ENCODE assay signal across 8 mouse cellular contexts in genomic region chr15:103284647-103285046, GRCm38 (mm10). TPM values are rescaled to one million over a fixed set of nuclear protein-coding genes. Genes with fewer than 3 reads are reported as not detected.
DNase-seq lines count a peak whose midpoint lies in the region; ATAC-seq and TF ChIP-seq lines count a peak whose summit lies in the region.

No protein-coding gene starts in this region.

- WGBS in cerebellum, adult 2 months = 50% methylated on average over 2 of the region's 2 CpGs
- WGBS in kidney, postnatal 0 days = 8% methylated on average over 2 of the region's 2 CpGs
- 51% methylated on average over 2 of the region's 2 CpGs for WGBS in forebrain, embryonic 14.5 days
- WGBS in midbrain, embryonic 13.5 days = 52% methylated on average over 2 of the region's 2 CpGs
- WGBS in intestine, embryonic 16.5 days = 34% methylated on average over 2 of the region's 2 CpGs

- H3K27ac ChIP-seq in cerebellum, adult 2 months (ENCODE audit: insufficient read depth, low read length) = no peak overlapping the region
- no peak overlapping the region for H3K27ac ChIP-seq in kidney, postnatal 0 days
- peak overlapping the region; percentile 81; the same call in 1 of the 2 replicates for H3K27ac ChIP-seq in forebrain, embryonic 14.5 days (ENCODE audit: low read depth, low read length)
- H3K27ac ChIP-seq in midbrain, embryonic 13.5 days = peak overlapping the region; percentile 67; the same call in 1 of the 2 replicates
- no peak overlapping the region for H3K27ac ChIP-seq in intestine, embryonic 16.5 days (ENCODE audit: low read length)

- ATAC-seq in kidney, postnatal 0 days (replicated peaks; ENCODE audit: low FRiP score, low read depth) = no peak
- ATAC-seq in forebrain, embryonic 14.5 days = 0 out of 2 replicates have a peak, but pooled peaks have one; percentile 32
- no peak for ATAC-seq in midbrain, embryonic 13.5 days
- no peak for ATAC-seq in intestine, embryonic 16.5 days

- DNase-seq in cerebellum, postnatal 10 days = peak; percentile 40 to 49
- DNase-seq in cerebellum, adult 2 months = no peak
- DNase-seq in kidney, postnatal 0 days (ENCODE audit: low spot score) = peak; percentile 61
- DNase-seq in kidney, adult 18-20 months = no peak
- no peak for DNase-seq in forebrain, embryonic 14.5 days (ENCODE audit: low spot score)
- DNase-seq in embryo, embryonic 10.5 days (ENCODE audit: low spot score) = no peak

- no peak overlapping the region for H3K4me3 ChIP-seq in cerebellum, adult 2 months (replicated peaks; ENCODE audit: insufficient read depth, low read depth, low read length)
- no peak overlapping the region for H3K4me3 ChIP-seq in kidney, postnatal 0 days (replicated peaks; ENCODE audit: low read depth, low read length)
- no peak overlapping the region for H3K4me3 ChIP-seq in forebrain, embryonic 14.5 days (ENCODE audit: low read depth, low read length)
- H3K4me3 ChIP-seq in midbrain, embryonic 13.5 days (replicated peaks) = no peak overlapping the region
- H3K4me3 ChIP-seq in intestine, embryonic 16.5 days (ENCODE audit: low read length) = no peak overlapping the region

- no peak for TF ChIP-seq POLR2A in cerebellum, adult 2 months (IDR thresholded peaks at IDR 0.05; ENCODE audit: borderline replicate concordance, insufficient read depth, low read length)

- H3K27me3 ChIP-seq in cerebellum, adult 2 months (ENCODE audit: control insufficient read depth, insufficient read depth, low read length) = no peaks in the 10 kb centered on the region
- H3K27me3 ChIP-seq in kidney, postnatal 0 days (ENCODE audit: insufficient read depth, low read length) = no peaks in the 10 kb centered on the region
- no peaks in the 10 kb centered on the region for H3K27me3 ChIP-seq in forebrain, embryonic 14.5 days (replicated peaks; ENCODE audit: control insufficient read depth, insufficient read depth, low read length)
- H3K27me3 ChIP-seq in midbrain, embryonic 13.5 days = no peaks in the 10 kb centered on the region
- no peaks in the 10 kb centered on the region for H3K27me3 ChIP-seq in intestine, embryonic 16.5 days (replicated peaks; ENCODE audit: control insufficient read depth, insufficient read depth, low read length)

- no peak overlapping the region for H3K4me2 ChIP-seq in kidney, postnatal 0 days (ENCODE audit: low read length)
- H3K4me2 ChIP-seq in forebrain, embryonic 14.5 days (ENCODE audit: low read length) = no peak overlapping the region
- H3K4me2 ChIP-seq in midbrain, embryonic 13.5 days (replicated peaks) = no peak overlapping the region
- no peak overlapping the region for H3K4me2 ChIP-seq in intestine, embryonic 16.5 days (ENCODE audit: low read depth, low read length)

- TF ChIP-seq CTCF in cerebellum, adult 2 months (IDR thresholded peaks at IDR 0.05; ENCODE audit: borderline replicate concordance, insufficient read depth, low read depth, low read length) = no peak
- peak; percentile 55; the same call in 1 of the 2 replicates for TF ChIP-seq CTCF in kidney, postnatal 0 days (IDR thresholded peaks at IDR 0.05; ENCODE audit: low read depth)

- no peaks in the 10 kb centered on the region for H3K9me3 ChIP-seq in kidney, postnatal 0 days (replicated peaks; ENCODE audit: low read length)
- H3K9me3 ChIP-seq in forebrain, embryonic 14.5 days (replicated peaks; ENCODE audit: control insufficient read depth, low read length) = no peaks in the 10 kb centered on the region
- no peaks in the 10 kb centered on the region for H3K9me3 ChIP-seq in midbrain, embryonic 13.5 days
- H3K9me3 ChIP-seq in intestine, embryonic 16.5 days (ENCODE audit: control insufficient read depth, low read length) = no peaks in the 10 kb centered on the region

- H3K36me3 ChIP-seq in kidney, postnatal 0 days (ENCODE audit: insufficient read depth, low read length) = no peaks in the 10 kb centered on the region
- H3K36me3 ChIP-seq in forebrain, embryonic 14.5 days (ENCODE audit: control insufficient read depth, insufficient read depth, low read length) = peaks cover 7% of the 10 kb centered on the region; the same call in 1 of the 2 replicates
- 0 out of 2 replicates have a peak, but pooled peaks cover 13% of the 10 kb centered on the region for H3K36me3 ChIP-seq in midbrain, embryonic 13.5 days
- H3K36me3 ChIP-seq in intestine, embryonic 16.5 days (ENCODE audit: control insufficient read depth, insufficient read depth, low read length) = no peaks in the 10 kb centered on the region; the same call in 1 of the 2 replicates

- H3K9ac ChIP-seq in kidney, postnatal 0 days (ENCODE audit: low read depth, low read length) = no peak overlapping the region
- peak overlapping the region; percentile 3; the same call in 1 of the 2 replicates for H3K9ac ChIP-seq in forebrain, embryonic 14.5 days (ENCODE audit: low read length)
- 0 out of 2 replicates have a peak overlapping the region, but pooled peaks have one; percentile 12 for H3K9ac ChIP-seq in midbrain, embryonic 13.5 days (replicated peaks)
- no peak overlapping the region for H3K9ac ChIP-seq in intestine, embryonic 16.5 days (ENCODE audit: low read depth, low read length)

- H3K4me1 ChIP-seq in cerebellum, adult 2 months (ENCODE audit: control insufficient read depth, insufficient read depth, low read length) = peaks cover 6% of the 10 kb centered on the region; the same call in 1 of the 2 replicates
- 0 out of 2 replicates have a peak, but pooled peaks cover 6% of the 10 kb centered on the region for H3K4me1 ChIP-seq in kidney, postnatal 0 days (replicated peaks; ENCODE audit: insufficient read depth, low read length)
- H3K4me1 ChIP-seq in forebrain, embryonic 14.5 days (ENCODE audit: control insufficient read depth, insufficient read depth, low read length) = peaks cover 14% of the 10 kb centered on the region
- H3K4me1 ChIP-seq in midbrain, embryonic 13.5 days (replicated peaks) = peaks cover 20% of the 10 kb centered on the region
- H3K4me1 ChIP-seq in intestine, embryonic 16.5 days (ENCODE audit: control insufficient read depth, insufficient read depth, low read length) = peaks cover 12% of the 10 kb centered on the region; the same call in 1 of the 2 replicates

RNA-seq across cellular contexts. Expression of gene Copz1, which starts 12.1 kb away (rescaled TPM):
- polyA plus RNA-seq in cerebellum, adult 2 months (2012; rRNA removed) = 110 and 117 TPM in 2 replicates
- polyA plus RNA-seq in kidney, postnatal 0 days (2015; fragmentation: Nextera tagmentation; extraction: Ambion mirVana) = 237 and 263 TPM in 2 replicates
- polyA plus RNA-seq in forebrain, embryonic 14.5 days (2014; fragmentation: Nextera tagmentation; extraction: Ambion mirVana) = 261 and 271 TPM in 2 replicates
- 218 and 221 TPM in 2 replicates for polyA plus RNA-seq in midbrain, embryonic 13.5 days (2015; fragmentation: Nextera tagmentation; extraction: Ambion mirVana)
- 297 and 298 TPM in 2 replicates for polyA plus RNA-seq in intestine, embryonic 16.5 days (2015; fragmentation: Nextera tagmentation; extraction: Ambion mirVana)

RNA-seq across cellular contexts. Expression of gene Gpr84, which starts 25.8 kb away (rescaled TPM):
- 0.43 and 0.62 TPM in 2 replicates for polyA plus RNA-seq in cerebellum, adult 2 months (2012; rRNA removed)
- 0.47 and 0.65 TPM in 2 replicates for polyA plus RNA-seq in kidney, postnatal 0 days (2015; fragmentation: Nextera tagmentation; extraction: Ambion mirVana)
- 0.39 and 0.47 TPM in 2 replicates for polyA plus RNA-seq in forebrain, embryonic 14.5 days (2014; fragmentation: Nextera tagmentation; extraction: Ambion mirVana)
- 0.18 and 0.94 TPM in 2 replicates for polyA plus RNA-seq in midbrain, embryonic 13.5 days (2015; fragmentation: Nextera tagmentation; extraction: Ambion mirVana)
- 0.09 and 0.20 TPM in 2 replicates for polyA plus RNA-seq in intestine, embryonic 16.5 days (2015; fragmentation: Nextera tagmentation; extraction: Ambion mirVana)

RNA-seq across cellular contexts. Expression of gene Nfe2, which starts 26.4 kb away (rescaled TPM):
- 0.28 and 0.57 TPM in 2 replicates for polyA plus RNA-seq in cerebellum, adult 2 months (2012; rRNA removed)
- polyA plus RNA-seq in kidney, postnatal 0 days (2015; fragmentation: Nextera tagmentation; extraction: Ambion mirVana) = 1.9 and 2.8 TPM in 2 replicates
- 0.42 and 1.1 TPM in 2 replicates for polyA plus RNA-seq in forebrain, embryonic 14.5 days (2014; fragmentation: Nextera tagmentation; extraction: Ambion mirVana)
- 0.75 and 0.82 TPM in 2 replicates for polyA plus RNA-seq in midbrain, embryonic 13.5 days (2015; fragmentation: Nextera tagmentation; extraction: Ambion mirVana)
- 3.4 and 5.2 TPM in 2 replicates for polyA plus RNA-seq in intestine, embryonic 16.5 days (2015; fragmentation: Nextera tagmentation; extraction: Ambion mirVana)

RNA-seq across cellular contexts. Expression of gene Hnrnpa1, which starts 44.4 kb away (rescaled TPM):
- 318 and 320 TPM in 2 replicates for polyA plus RNA-seq in cerebellum, adult 2 months (2012; rRNA removed)
- polyA plus RNA-seq in kidney, postnatal 0 days (2015; fragmentation: Nextera tagmentation; extraction: Ambion mirVana) = 705 and 720 TPM in 2 replicates
- polyA plus RNA-seq in forebrain, embryonic 14.5 days (2014; fragmentation: Nextera tagmentation; extraction: Ambion mirVana) = 790 and 857 TPM in 2 replicates
- polyA plus RNA-seq in midbrain, embryonic 13.5 days (2015; fragmentation: Nextera tagmentation; extraction: Ambion mirVana) = 1,022 and 1,113 TPM in 2 replicates
- 472 and 503 TPM in 2 replicates for polyA plus RNA-seq in intestine, embryonic 16.5 days (2015; fragmentation: Nextera tagmentation; extraction: Ambion mirVana)

RNA-seq across cellular contexts. Expression of gene Cbx5, which starts 45.0 kb away (rescaled TPM):
- 49.4 and 52.7 TPM in 2 replicates for polyA plus RNA-seq in cerebellum, adult 2 months (2012; rRNA removed)
- polyA plus RNA-seq in kidney, postnatal 0 days (2015; fragmentation: Nextera tagmentation; extraction: Ambion mirVana) = 62.0 and 68.2 TPM in 2 replicates
- 154 and 164 TPM in 2 replicates for polyA plus RNA-seq in forebrain, embryonic 14.5 days (2014; fragmentation: Nextera tagmentation; extraction: Ambion mirVana)
- polyA plus RNA-seq in midbrain, embryonic 13.5 days (2015; fragmentation: Nextera tagmentation; extraction: Ambion mirVana) = 146 and 164 TPM in 2 replicates
- 60.0 and 70.4 TPM in 2 replicates for polyA plus RNA-seq in intestine, embryonic 16.5 days (2015; fragmentation: Nextera tagmentation; extraction: Ambion mirVana)

Comparison
In these comparisons a context has a peak if more than half of its experiments do, and no peak if none do; other contexts are left out.
1. DNase-seq: peak in cerebellum, postnatal 10 days (2 of 2) and kidney, postnatal 0 days (single experiment); none in cerebellum, adult 2 months (0 of 2), kidney, adult 18-20 months (single experiment), forebrain, embryonic 14.5 days (single experiment) and embryo, embryonic 10.5 days (single experiment).
2. H3K27ac ChIP-seq: peak in forebrain, embryonic 14.5 days (single experiment) and midbrain, embryonic 13.5 days (single experiment); none in cerebellum, adult 2 months (single experiment), kidney, postnatal 0 days (single experiment) and intestine, embryonic 16.5 days (single experiment).
3. H3K9ac ChIP-seq: peak in forebrain, embryonic 14.5 days (single experiment) and midbrain, embryonic 13.5 days (single experiment); none in kidney, postnatal 0 days (single experiment) and intestine, embryonic 16.5 days (single experiment).